Mouse (Mus musculus) ES-E14 (cell line): ENCODE measurements at regions not wholly inside any gene's neighbourhood (a gene's known extent, or its start where the extent isn't known, plus 50 kb on each side); places are given as distances from the start of the nearest gene placed in this dataset.

Experiments
- DNase-seq: peaks from one replicate; pipeline ENCODE4 v3.0.0-alpha.2; 2013; ENCODE audit warnings: low read depth, low spot score
- H3K27ac ChIP-seq: 2 replicates; pipeline ENCODE4 v1.5.1; 2012; ENCODE audit warnings: low read depth, mild to moderate bottlenecking, low read length, moderate library complexity, mixed read lengths; ENCODE audit not compliant: poor library complexity, insufficient read depth, severe bottlenecking
- H3K36me3 ChIP-seq: 2 replicates; pipeline ENCODE4 v1.6.1; 2012; ENCODE audit warnings: mild to moderate bottlenecking, low read length, moderate library complexity, mixed read lengths; ENCODE audit not compliant: control insufficient read depth, poor library complexity, insufficient read depth, severe bottlenecking
- H3K4me1 ChIP-seq, 2 experiments: fragments of 150-350 bp in 1 of 2; sonication (generic) in 1 of 2; 2 replicates each; pipeline ENCODE4 v1.6.1; 2012; ENCODE audit warnings: low read length in 2 of 2, mild to moderate bottlenecking in 1 of 2, mixed read lengths in 1 of 2; ENCODE audit not compliant: control insufficient read depth in 2 of 2, insufficient read depth in 2 of 2, poor library complexity in 1 of 2
- H3K4me3 ChIP-seq, 2 experiments: fragments of 150-350 bp in 1 of 2; sonication (generic) in 1 of 2; 2 replicates each; pipeline ENCODE4 v1.5.1; 2012; ENCODE audit warnings: low read length in 2 of 2, low read depth in 1 of 2, mild to moderate bottlenecking in 1 of 2, mixed read lengths in 1 of 2; ENCODE audit not compliant: insufficient read depth in 1 of 2, poor library complexity in 1 of 2, severe bottlenecking in 1 of 2
- H3K9ac ChIP-seq: 2 replicates; pipeline ENCODE4 v1.6.1; 2012; ENCODE audit warnings: low read depth, mild to moderate bottlenecking, low read length, mixed read lengths; ENCODE audit not compliant: poor library complexity, insufficient read depth, severe bottlenecking
- H3K9me3 ChIP-seq: fragments of 150-350 bp; sonication (generic); 2 replicates; pipeline ENCODE4 v1.6.1; 2012; ENCODE audit warnings: low read depth, mild to moderate bottlenecking, low read length; ENCODE audit not compliant: control insufficient read depth, insufficient read depth
- CHD2 ChIP-seq: IDR thresholded peaks from 2 replicates; pipeline ENCODE4 v1.6.1; 2014; ENCODE audit warnings: mild to moderate bottlenecking, low read depth, low read length, inconsistent platforms
- HCFC1 ChIP-seq: IDR thresholded peaks from 2 replicates; pipeline ENCODE4 v1.6.1; 2012; ENCODE audit warnings: low read length, inconsistent platforms, borderline replicate concordance; ENCODE audit not compliant: insufficient read depth
- MAFK ChIP-seq: IDR thresholded peaks from 2 replicates; pipeline ENCODE4 v1.6.1; 2014; ENCODE audit warnings: mild to moderate bottlenecking, low read depth, low read length, inconsistent platforms; ENCODE audit not compliant: insufficient read depth
- ZC3H11A ChIP-seq: IDR thresholded peaks from 2 replicates; pipeline ENCODE4 v1.6.1; 2012; ENCODE audit warnings: low read depth, mild to moderate bottlenecking, inconsistent platforms, low read length, borderline replicate concordance
- ZNF384 ChIP-seq: IDR thresholded peaks from 2 replicates; pipeline ENCODE4 v1.6.1; 2012; ENCODE audit warnings: low read depth, low read length, inconsistent platforms
- in situ Hi-C, 2 experiments: fragments of 600-800 bp; cut with MboI; formaldehyde crosslinking; loops; one replicate each; pipeline ENCODE4 v1.15.1; 2025; ENCODE audit warnings: low sequenced_read_pairs in 2 of 2, inconsistent platforms in 1 of 2; ENCODE audit not compliant: unreplicated experiment in 2 of 2

- Histone ChIP-seq H3K9me3 (no peaks in the 10 kb centered on the region), H3K27ac (no peak overlapping the region), H3K36me3 (no peaks in the 10 kb centered on the region), H3K9ac (no peak overlapping the region; the same call in 1 of the 2 replicates), H3K4me3 (peak overlapping the region in 1 of 2 experiments; percentile 2; a peak in 1 of 4 replicates), H3K4me1 (peaks cover 0 to 11% of the 10 kb centered on the region in 2 experiments; a peak in 2 of 4 replicates)
- DNase-seq = no peak
- in situ Hi-C loops = no loop called here
- no peak for TF ChIP-seq ZC3H11A
Observed at GRCm38 (mm10) chr19:14889794-14890193, 291.9 kb upstream of the Tle4 start.

GRCm38 (mm10) chr19:14883707-14884421 lies 286.0 kb upstream of the Tle4 start:
- no peak overlapping the region for H3K4me3 ChIP-seq
- DNase-seq = no peak
- no peaks in the 10 kb centered on the region for H3K9me3 ChIP-seq
- H3K36me3 ChIP-seq = no peaks in the 10 kb centered on the region
- no peak overlapping the region for H3K9ac ChIP-seq
- in situ Hi-C loops = no loop called here
- no peaks in the 10 kb centered on the region; a peak in 1 of 4 replicates for H3K4me1 ChIP-seq
- H3K27ac ChIP-seq = no peak overlapping the region
- TF ChIP-seq ZC3H11A (no peak), CHD2 (no peak), HCFC1 (no peak), ZNF384 (no peak), MAFK (no peak)

GRCm38 (mm10) chr19:14880818-14881217 lies 283.0 kb upstream of the Tle4 start:
- Histone ChIP-seq H3K4me1 (no peaks in the 10 kb centered on the region; a peak in 1 of 4 replicates), H3K36me3 (no peaks in the 10 kb centered on the region), H3K4me3 (no peak overlapping the region), H3K9me3 (no peaks in the 10 kb centered on the region), H3K9ac (no peak overlapping the region), H3K27ac (no peak overlapping the region)
- no peak for DNase-seq
- in situ Hi-C loops = no loop called here
- TF ChIP-seq HCFC1 (no peak), MAFK (no peak), ZC3H11A (no peak), CHD2 (no peak), ZNF384 (no peak)

- DNase-seq = no peak
- in situ Hi-C loops = no loop called here
- Histone ChIP-seq H3K9me3 (no peaks in the 10 kb centered on the region), H3K27ac (no peak overlapping the region; the same call in 1 of the 2 replicates), H3K4me1 (peaks cover 9 to 17% of the 10 kb centered on the region in 2 experiments), H3K9ac (no peak overlapping the region), H3K36me3 (no peaks in the 10 kb centered on the region), H3K4me3 (no peak overlapping the region)
- TF ChIP-seq CHD2 = no peak
- no peak for TF ChIP-seq MAFK
- TF ChIP-seq HCFC1 = no peak
Observed at GRCm38 (mm10) chr19:14873986-14874385, 276.1 kb upstream of the Tle4 start.

GRCm38 (mm10) chr19:14871178-14871867 lies 273.5 kb upstream of the Tle4 start:
- H3K27ac ChIP-seq = no peak overlapping the region
- H3K36me3 ChIP-seq = no peaks in the 10 kb centered on the region
- no peak overlapping the region for H3K9ac ChIP-seq
- no peak for DNase-seq
- peaks cover 9 to 17% of the 10 kb centered on the region in 2 experiments for H3K4me1 ChIP-seq
- TF ChIP-seq CHD2 = no peak
- no peak for TF ChIP-seq ZNF384
- TF ChIP-seq MAFK = no peak
- TF ChIP-seq HCFC1 = no peak
- TF ChIP-seq ZC3H11A = no peak
- no peaks in the 10 kb centered on the region for H3K9me3 ChIP-seq
- in situ Hi-C loops = no loop called here
- H3K4me3 ChIP-seq = no peak overlapping the region
